Comparison of ENCODE assay signal across 23 mouse cellular contexts in genomic region chr1:35201083-35201879, GRCm38 (mm10).
DNase-seq lines count a peak whose midpoint lies in the region; ATAC-seq and TF ChIP-seq lines count a peak whose summit lies in the region.
"Had no signal": no experiment of that assay in that cellular context is flagged by ENCODE, and none has a peak within 500 bp of the region (broad histone marks: within the 10 kb centered on the region; RNA-seq: fewer than 3 reads in every experiment).

No protein-coding gene starts in this region.

- DNase-seq in heart, adult 11 months: peak; percentile 61
- DNase-seq in heart, postnatal 10 days: no peak
- peak; percentile 11 to 18 for DNase-seq in layer of hippocampus, postnatal 14 days (ENCODE audit: low spot score in 2 of 2)
- DNase-seq in layer of hippocampus, adult 11-12 months (ENCODE audit: low spot score): no peak
- DNase-seq in brain, adult 2 months (ENCODE audit: low read depth, low spot score): peak; percentile 38
- peak; percentile 16 for DNase-seq in hindbrain, postnatal 0 days (ENCODE audit: low spot score)
- no peak for DNase-seq in adipocyte (ENCODE audit: low spot score)
- DNase-seq in Muller cell, postnatal 12 days (ENCODE audit: inconsistent ontology term): no peak
- DNase-seq: adrenal gland, postnatal 25 days; B cell, adult 2 months; cerebellum, adult 8-10 months; heart, postnatal 4 days; kidney, adult 11 months; thymus, postnatal 25 days had no signal

- H3K4me2 ChIP-seq in hindbrain, postnatal 0 days (ENCODE audit: low read depth, low read length): no peak overlapping the region
- H3K4me2 ChIP-seq: embryonic facial prominence, embryonic 13.5 days; heart, embryonic 13.5 days; liver, embryonic 11.5 days; lung, embryonic 14.5 days; midbrain, embryonic 12.5 days had no signal

- 54% methylated on average over 7 of the region's 7 CpGs for WGBS in hindbrain, postnatal 0 days

- peak overlapping the region; percentile 27; the same call in 1 of the 2 replicates for H3K27ac ChIP-seq in hindbrain, postnatal 0 days
- H3K27ac ChIP-seq: embryonic facial prominence, embryonic 13.5 days; heart, embryonic 13.5 days; kidney, postnatal 0 days; limb, embryonic 10.5 days; midbrain, embryonic 12.5 days had no signal

- H3K9me3 ChIP-seq in hindbrain, postnatal 0 days (ENCODE audit: low read length): no peaks in the 10 kb centered on the region
- H3K9me3 ChIP-seq: embryonic facial prominence, embryonic 13.5 days; limb, embryonic 10.5 days; midbrain, embryonic 12.5 days had no signal

- no peak for TF ChIP-seq CTCF in hindbrain, postnatal 0 days (IDR thresholded peaks at IDR 0.05; ENCODE audit: low read depth)

- H3K4me1 ChIP-seq in hindbrain, postnatal 0 days (ENCODE audit: insufficient read depth, low read length): 0 out of 2 replicates have a peak, but pooled peaks cover 4% of the 10 kb centered on the region
- H3K4me1 ChIP-seq: embryonic facial prominence, embryonic 13.5 days; limb, embryonic 10.5 days; midbrain, embryonic 12.5 days had no signal

- no peak overlapping the region for H3K9ac ChIP-seq in hindbrain, postnatal 0 days (replicated peaks; ENCODE audit: low read length)
- H3K9ac ChIP-seq: embryonic facial prominence, embryonic 13.5 days; heart, embryonic 13.5 days; lung, embryonic 14.5 days; midbrain, embryonic 12.5 days had no signal

- no peak overlapping the region for H3K4me3 ChIP-seq in hindbrain, postnatal 0 days (ENCODE audit: low read length)
- H3K4me3 ChIP-seq: embryonic facial prominence, embryonic 13.5 days; heart, embryonic 13.5 days; limb, embryonic 10.5 days; midbrain, embryonic 12.5 days had no signal

- 0 out of 2 replicates have a peak, but pooled peaks have one; percentile 53 for ATAC-seq in hindbrain, postnatal 0 days
- ATAC-seq: activated CD4-positive, CD25-positive, alpha-beta regulatory T cell, adult 4 months; Patski had no signal

- intact Hi-C loops in heart, postnatal 10 days (cut with DNase I): no loop called here

- H3K27me3 ChIP-seq in hindbrain, postnatal 0 days (ENCODE audit: insufficient read depth, low read length): no peaks in the 10 kb centered on the region
- H3K27me3 ChIP-seq: embryonic facial prominence, embryonic 13.5 days; heart, embryonic 13.5 days; midbrain, embryonic 12.5 days had no signal

- no peaks in the 10 kb centered on the region for H3K36me3 ChIP-seq in hindbrain, postnatal 0 days (ENCODE audit: insufficient read depth, low read length)
- H3K36me3 ChIP-seq: embryonic facial prominence, embryonic 13.5 days; heart, embryonic 13.5 days; limb, embryonic 10.5 days; midbrain, embryonic 12.5 days had no signal

Comparison
In these comparisons a context has a peak if more than half of its experiments do, and no peak if none do; other contexts are left out.
1. DNase-seq: peak in heart, adult 11 months (single experiment), layer of hippocampus, postnatal 14 days (2 of 2), brain, adult 2 months (single experiment) and hindbrain, postnatal 0 days (single experiment); none in heart, postnatal 10 days (0 of 2), layer of hippocampus, adult 11-12 months (single experiment), adipocyte (single experiment) and Muller cell, postnatal 12 days (single experiment).